Mouse (Mus musculus) MEL (cell line): Measurements from ENCODE around the gene Slc6a9. TPM values are rescaled to one million over a fixed set of nuclear protein-coding genes. Genes with fewer than 3 reads are reported as not detected.
A peak's percentile ranks its signal among the peaks of the same experiment; 100 is the strongest.

Source experiments
- DNase-seq: peaks from one replicate; pipeline ENCODE4 v3.0.0; 2011; ENCODE audit warnings: low read depth, low spot score
- H3K27ac ChIP-seq: 2 replicates; pipeline ENCODE4 v1.5.1; 2012; ENCODE audit warnings: low read depth, mild to moderate bottlenecking, control low read depth, low read length, moderate library complexity; ENCODE audit not compliant: control insufficient read depth
- H3K27me3 ChIP-seq, 2 experiments: fragments of 150-350 bp in 1 of 2; sonication (generic) in 1 of 2; 2 replicates each; pipeline ENCODE4 v1.6.1; 2012; ENCODE audit warnings: low read length in 2 of 2, mild to moderate bottlenecking in 2 of 2, improper control_type of control experiment in 1 of 2, moderate library complexity in 1 of 2; ENCODE audit not compliant: insufficient read depth in 2 of 2, control insufficient read depth in 1 of 2
- H3K36me3 ChIP-seq, 2 experiments: 2 replicates each; pipeline ENCODE4 v1.6.1; 2012 to 2014; ENCODE audit warnings: low read length in 2 of 2, improper control_type of control experiment in 1 of 2, inconsistent platforms in 1 of 2, mild to moderate bottlenecking in 1 of 2; ENCODE audit not compliant: insufficient read depth in 2 of 2, control insufficient read depth in 1 of 2
- H3K4me1 ChIP-seq, 2 experiments: fragments of 150-350 bp in 1 of 2; sonication (generic) in 1 of 2; 2 replicates each; pipeline ENCODE4 v1.6.1; 2012; ENCODE audit warnings: low read length in 2 of 2, improper control_type of control experiment in 1 of 2, mild to moderate bottlenecking in 1 of 2; ENCODE audit not compliant: insufficient read depth in 2 of 2, control insufficient read depth in 1 of 2
- H3K4me3 ChIP-seq, 2 experiments: fragments of 150-350 bp in 1 of 2; sonication (generic) in 1 of 2; 2 replicates each; pipeline ENCODE4 v1.5.1; 2012; ENCODE audit warnings: low read depth in 2 of 2, low read length in 2 of 2, mild to moderate bottlenecking in 2 of 2, moderate library complexity in 2 of 2, control low read depth in 1 of 2, improper control_type of control experiment in 1 of 2; ENCODE audit not compliant: control insufficient read depth in 1 of 2, insufficient read depth in 1 of 2
- H3K79me2 ChIP-seq: 2 replicates; pipeline ENCODE4 v1.6.1; 2012; ENCODE audit warnings: mild to moderate bottlenecking, low read length, moderate library complexity; ENCODE audit not compliant: control insufficient read depth, poor library complexity, insufficient read depth
- H3K9ac ChIP-seq: 2 replicates; pipeline ENCODE4 v1.6.1; 2012; ENCODE audit warnings: low read depth, mild to moderate bottlenecking, control low read depth, low read length, moderate library complexity; ENCODE audit not compliant: control insufficient read depth, poor library complexity, severe bottlenecking
- H3K9me3 ChIP-seq: fragments of 150-350 bp; sonication (generic); replicated peaks from 2 replicates; pipeline ENCODE4 v1.6.1; 2012; ENCODE audit warnings: mild to moderate bottlenecking, low read length, improper control_type of control experiment, moderate library complexity; ENCODE audit not compliant: insufficient read depth
- CTCF ChIP-seq, 3 experiments: IDR thresholded peaks in 2 of 3; conservative IDR thresholded peaks in 1 of 3; 2 replicates each; pipeline ENCODE4 v1.5.1; 2011 to 2012; ENCODE audit warnings: low read length in 3 of 3, low read depth in 2 of 3, mild to moderate bottlenecking in 2 of 3, improper control_type of control experiment in 1 of 3, inconsistent platforms in 1 of 3, mixed read lengths in 1 of 3, moderate library complexity in 1 of 3; ENCODE audit not compliant: control insufficient read depth in 1 of 3, insufficient read depth in 1 of 3, poor library complexity in 1 of 3, severe bottlenecking in 1 of 3
- E2F4 ChIP-seq: IDR thresholded peaks from 2 replicates; pipeline ENCODE4 v1.6.1; 2011; ENCODE audit warnings: low read depth, low read length, improper control_type of control experiment, borderline replicate concordance
- ELF1 ChIP-seq: IDR thresholded peaks from 2 replicates; pipeline ENCODE4 v1.6.1; 2014; ENCODE audit warnings: low read depth, mild to moderate bottlenecking, inconsistent platforms, low read length, improper control_type of control experiment, moderate library complexity
- EP300 ChIP-seq, 2 experiments: IDR thresholded peaks; 2 replicates each; pipeline ENCODE4 v1.6.1; 2011; ENCODE audit warnings: improper control_type of control experiment in 2 of 2, low read length in 2 of 2, low read depth in 1 of 2, mild to moderate bottlenecking in 1 of 2
- ETS1 ChIP-seq: IDR thresholded peaks from 2 replicates; pipeline ENCODE4 v1.6.1; 2012; ENCODE audit warnings: low read depth, mild to moderate bottlenecking, inconsistent platforms, low read length, improper control_type of control experiment, moderate library complexity
- GATA1 ChIP-seq: IDR thresholded peaks from 2 replicates; pipeline ENCODE4 v1.6.1; 2011; ENCODE audit warnings: low read depth, low read length, improper control_type of control experiment
- HCFC1 ChIP-seq: IDR thresholded peaks from 2 replicates; pipeline ENCODE4 v1.6.1; 2012; ENCODE audit warnings: low read depth, mild to moderate bottlenecking, inconsistent platforms, low read length, improper control_type of control experiment, moderate library complexity
- JUND ChIP-seq: IDR thresholded peaks from 2 replicates; pipeline ENCODE4 v1.6.1; 2011; ENCODE audit warnings: low read depth, mild to moderate bottlenecking, improper control_type of control experiment, low read length
- KAT2A ChIP-seq: conservative IDR thresholded peaks from 2 replicates; pipeline ENCODE4 v1.6.1; 2012; ENCODE audit warnings: low read depth, low read length, improper control_type of control experiment, inconsistent platforms
- MAX ChIP-seq: IDR thresholded peaks from 2 replicates; pipeline ENCODE4 v1.6.1; 2011; ENCODE audit warnings: low read length, improper control_type of control experiment
- MAZ ChIP-seq: IDR thresholded peaks from 2 replicates; pipeline ENCODE4 v1.6.1; 2012; ENCODE audit warnings: low read depth, mild to moderate bottlenecking, inconsistent platforms, low read length, improper control_type of control experiment
- MEF2A ChIP-seq: IDR thresholded peaks from 2 replicates; pipeline ENCODE4 v1.6.1; 2014; ENCODE audit warnings: low read depth, mild to moderate bottlenecking, inconsistent platforms, low read length, improper control_type of control experiment; ENCODE audit not compliant: poor library complexity, insufficient replicate concordance, severe bottlenecking; ENCODE audit errors: extremely low read depth
- MYB ChIP-seq: IDR thresholded peaks from 2 replicates; pipeline ENCODE4 v1.6.1; 2011; ENCODE audit warnings: mild to moderate bottlenecking, low read depth, low read length, improper control_type of control experiment
- NELFE ChIP-seq: IDR thresholded peaks from 2 replicates; pipeline ENCODE4 v1.6.1; 2011; ENCODE audit warnings: low read depth, low read length, improper control_type of control experiment
- POLR2A ChIP-seq, 2 experiments: IDR thresholded peaks; 2 replicates each; pipeline ENCODE4 v1.6.1; 2011 to 2012; ENCODE audit warnings: low read length in 2 of 2, mild to moderate bottlenecking in 2 of 2, control low read depth in 1 of 2, improper control_type of control experiment in 1 of 2, low read depth in 1 of 2, moderate library complexity in 1 of 2; ENCODE audit not compliant: control insufficient read depth in 1 of 2, insufficient read depth in 1 of 2, poor library complexity in 1 of 2
- POLR2AphosphoS5 ChIP-seq: IDR thresholded peaks from 2 replicates; pipeline ENCODE4 v1.6.1; 2012; ENCODE audit warnings: low read depth, borderline replicate concordance, mild to moderate bottlenecking, inconsistent platforms, low read length, moderate library complexity, mixed read lengths
- SIN3A ChIP-seq: IDR thresholded peaks from 2 replicates; pipeline ENCODE4 v1.6.1; 2012; ENCODE audit warnings: low read length, improper control_type of control experiment, inconsistent platforms
- TBP ChIP-seq: IDR thresholded peaks from 2 replicates; pipeline ENCODE4 v1.8.0; 2011; ENCODE audit warnings: low read depth, low read length, improper control_type of control experiment
- TCF12 ChIP-seq: IDR thresholded peaks from 2 replicates; pipeline ENCODE4 v1.6.1; 2014; ENCODE audit warnings: low read depth, mild to moderate bottlenecking, inconsistent platforms, low read length, improper control_type of control experiment, moderate library complexity
- UBTF ChIP-seq: IDR thresholded peaks from 2 replicates; pipeline ENCODE4 v1.6.1; 2012; ENCODE audit warnings: low read depth, mild to moderate bottlenecking, inconsistent platforms, low read length, improper control_type of control experiment, moderate library complexity, borderline replicate concordance; ENCODE audit not compliant: insufficient read depth
- USF1 ChIP-seq: IDR thresholded peaks from 2 replicates; pipeline ENCODE4 v1.6.1; 2014; ENCODE audit warnings: low read depth, mild to moderate bottlenecking, inconsistent platforms, low read length, improper control_type of control experiment, moderate library complexity
- USF2 ChIP-seq, 2 experiments: IDR thresholded peaks; 2 replicates each; pipeline ENCODE4 v1.6.1; 2011 to 2012; ENCODE audit warnings: improper control_type of control experiment in 2 of 2, low read length in 2 of 2, borderline replicate concordance in 1 of 2, inconsistent platforms in 1 of 2, low read depth in 1 of 2, mild to moderate bottlenecking in 1 of 2; ENCODE audit not compliant: insufficient read depth in 1 of 2
- ZC3H11A ChIP-seq: IDR thresholded peaks from 2 replicates; pipeline ENCODE4 v1.6.1; 2012; ENCODE audit warnings: low read depth, mild to moderate bottlenecking, inconsistent platforms, low read length, improper control_type of control experiment
- ZMIZ1 ChIP-seq: IDR thresholded peaks from 2 replicates; pipeline ENCODE4 v1.6.1; 2012; ENCODE audit warnings: low read depth, mild to moderate bottlenecking, inconsistent platforms, low read length, improper control_type of control experiment, moderate library complexity
- ZNF384 ChIP-seq: IDR thresholded peaks from 2 replicates; pipeline ENCODE4 v1.6.1; 2012; ENCODE audit warnings: low read depth, mild to moderate bottlenecking, inconsistent platforms, low read length, improper control_type of control experiment
- polyA plus RNA-seq, 2 experiments: library from polyadenylated mRNA; stranded (reverse) in 1 of 2; unstranded in 1 of 2; fragments of >175 nt in 1 of 2; fragments of >200 nt in 1 of 2; gene quantifications; 2 replicates each; pipeline versions ENCODE4 v1.2.1 to v1.2.4; 2012; ENCODE audit warnings: low replicate concordance in 2 of 2, low read depth in 1 of 2; ENCODE audit not compliant: insufficient read length in 2 of 2, insufficient read depth in 1 of 2, missing spikeins in 1 of 2
- total RNA-seq: library from RNA; depleted of rRNA; stranded (reverse); fragments of 300-350 nt; gene quantifications from 2 replicates; pipeline ENCODE4 v1.2.3, GENCODE M21; 2012

The Slc6a9 gene
- total and polyA plus RNA-seq, 3 experiments = 3.2 to 21.2 TPM; not detected in 1

DNA sequence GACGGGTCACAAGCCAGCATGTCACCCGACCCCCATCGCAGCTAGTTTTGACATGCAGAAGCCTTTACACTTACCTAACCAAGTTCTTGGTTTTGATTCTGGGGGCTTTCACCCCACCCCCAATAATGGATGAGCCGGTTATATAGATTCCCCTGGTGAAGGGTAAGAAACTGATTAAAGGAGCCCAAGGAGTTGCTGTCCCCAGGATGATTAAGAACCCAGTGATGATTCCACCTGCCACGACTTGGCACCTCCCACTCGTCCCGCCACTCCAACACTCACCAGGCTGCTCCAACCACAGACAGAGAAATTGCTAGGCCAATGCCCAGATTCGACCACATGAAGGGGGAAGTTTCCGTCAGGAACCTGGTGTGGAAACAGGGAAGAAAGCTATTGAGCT, 51.7 kb downstream of the Slc6a9 start:
- Histone ChIP-seq H3K27me3 (no peaks in the 10 kb centered on the region), H3K79me2 (peaks cover 17% of the 10 kb centered on the region), H3K4me1 (peaks cover 0 to 13% of the 10 kb centered on the region in 2 experiments; a peak in 3 of 4 replicates), H3K9ac (peak overlapping the region; percentile 93), H3K27ac (no peak overlapping the region; the same call in 1 of the 2 replicates), H3K9me3 (no peaks in the 10 kb centered on the region), H3K4me3 (peak overlapping the region; percentile 59 to 90; a peak in 3 of 4 replicates), H3K36me3 (peaks cover 0 to 3% of the 10 kb centered on the region in 2 experiments; a peak in 3 of 4 replicates)
- DNase-seq = no peak
- TF ChIP-seq MAZ (no peak), CTCF (IDR thresholded peaks at IDR 0.05 in 2 of 3, conservative IDR thresholded peaks at IDR 0.05 in 1 of 3; ENCODE audit: control insufficient read depth in 1 of 3, insufficient read depth in 1 of 3, low read depth in 2 of 3, low read length in 3 of 3, poor library complexity in 1 of 3, severe bottlenecking in 1 of 3) (no peak), NELFE (no peak), GATA1 (no peak), JUND (no peak)

DNA sequence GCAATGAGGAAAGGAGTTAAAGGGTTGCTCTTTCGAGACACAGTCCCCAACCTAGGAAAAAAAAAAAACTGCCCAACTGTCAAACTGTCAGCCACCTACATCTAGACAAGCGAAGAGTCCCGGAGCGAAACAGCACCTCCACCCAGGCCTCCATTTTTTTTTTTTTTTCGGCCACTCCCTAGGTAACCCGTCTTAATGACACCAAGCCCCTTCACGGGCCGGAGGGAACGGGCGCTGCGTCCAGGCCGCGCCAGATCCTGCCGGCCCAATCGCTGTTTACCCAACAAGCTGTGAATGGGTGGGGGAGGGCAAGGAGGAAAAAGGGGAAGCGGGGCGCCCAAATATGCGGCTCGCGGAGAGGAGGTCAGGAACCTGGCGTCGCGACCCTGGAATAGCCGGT, 52.3 kb downstream of the Slc6a9 start:
- H3K36me3 ChIP-seq = peaks cover 0 to 3% of the 10 kb centered on the region in 2 experiments; a peak in 3 of 4 replicates

DNA sequence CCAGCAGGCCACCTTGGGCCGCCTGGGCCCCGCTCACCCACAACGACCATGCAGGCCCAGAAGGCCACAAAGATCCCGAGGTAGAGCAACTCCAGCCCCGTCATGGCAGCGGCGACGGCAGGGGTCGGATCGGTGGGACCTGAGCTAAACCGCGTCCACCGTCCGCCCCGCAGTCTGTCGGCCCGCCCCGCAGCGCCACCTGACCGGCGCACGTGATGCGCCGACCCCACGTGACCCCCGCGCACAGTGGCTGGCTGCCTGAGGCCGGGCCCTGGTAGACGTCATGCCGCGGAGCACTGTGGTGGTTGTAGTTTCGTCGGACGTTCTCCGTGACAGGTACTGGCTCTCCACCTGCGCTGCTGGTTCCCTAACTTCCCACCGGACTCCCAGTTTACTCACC, 52.8 kb downstream of the Slc6a9 start, which contains the start of gene Atp6v0b:
TSS of gene Atp6v0b (minus strand) at position 201 of the 400 bp plus-strand sequence.
- peaks cover 0 to 15% of the 10 kb centered on the region in 2 experiments; a peak in 3 of 4 replicates for H3K4me1 ChIP-seq
- peak within 1 kb of the TSS; percentile 93 for H3K9ac ChIP-seq
- DNase-seq = peak; percentile 92
- H3K27me3 ChIP-seq = no peaks in the 10 kb centered on the region
- H3K79me2 ChIP-seq = peaks cover 25% of the 10 kb centered on the region
- H3K36me3 ChIP-seq = peaks cover 0 to 3% of the 10 kb centered on the region in 2 experiments; a peak in 3 of 4 replicates
- peak within 1 kb of the TSS; percentile 60 to 90 for H3K4me3 ChIP-seq
- H3K27ac ChIP-seq = peak within 1 kb of the TSS; percentile 62
- no peaks in the 10 kb centered on the region for H3K9me3 ChIP-seq
- TF ChIP-seq TBP = no peak
- TF ChIP-seq E2F4 = no peak
- TF ChIP-seq HCFC1 = peak; percentile 99
- no peak for TF ChIP-seq MYB
- TF ChIP-seq CTCF (IDR thresholded peaks at IDR 0.05 in 2 of 3, conservative IDR thresholded peaks at IDR 0.05 in 1 of 3; ENCODE audit: control insufficient read depth in 1 of 3, insufficient read depth in 1 of 3, low read depth in 2 of 3, low read length in 3 of 3, poor library complexity in 1 of 3, severe bottlenecking in 1 of 3) = 0 out of 6 replicates have a peak, but pooled peaks of 1 of the 3 experiments have one; percentile 0
- TF ChIP-seq USF1 = peak; percentile 99
- peak; percentile 56 to 81; a peak in 3 of 4 replicates for TF ChIP-seq POLR2A (IDR thresholded peaks at IDR 0.05; ENCODE audit: control insufficient read depth in 1 of 2, insufficient read depth in 1 of 2, low read depth in 1 of 2, low read length in 2 of 2, poor library complexity in 1 of 2)
- TF ChIP-seq UBTF = no peak
- peak; percentile 98 to 100 for TF ChIP-seq USF2 (IDR thresholded peaks at IDR 0.05; ENCODE audit: borderline replicate concordance in 1 of 2, insufficient read depth in 1 of 2, low read depth in 1 of 2, low read length in 2 of 2)
- TF ChIP-seq ETS1 = peak; percentile 64; the same call in 1 of the 2 replicates
- TF ChIP-seq ELF1 = peak; percentile 68
- TF ChIP-seq POLR2AphosphoS5 = no peak
- no peak for TF ChIP-seq ZC3H11A
- TF ChIP-seq SIN3A = peak; percentile 93
- TF ChIP-seq MAX = peak; percentile 99
- peak; percentile 90 for TF ChIP-seq KAT2A
- no peak for TF ChIP-seq MEF2A

More for the DNA sequence above, 52.3 kb downstream of the Slc6a9 start:
- TF ChIP-seq USF1 (no peak), ZNF384 (peak; percentile 82), MAX (no peak), EP300 (IDR thresholded peaks at IDR 0.05; ENCODE audit: low read depth in 1 of 2, low read length in 2 of 2) (peak in 1 of 2 experiments; percentile 8; a peak in 1 of 4 replicates), TCF12 (no peak; the same call in 1 of the 2 replicates), MYB (no peak; the same call in 1 of the 2 replicates), ZC3H11A (no peak), ETS1 (0 out of 2 replicates have a peak, but pooled peaks have one; percentile 43), ZMIZ1 (0 out of 2 replicates have a peak, but pooled peaks have one; percentile 6)
- TF ChIP-seq, all 39 proteins: peak for 4
- H3K4me3 ChIP-seq = peak overlapping the region; percentile 59 to 90
- peak overlapping the region; percentile 62 for H3K27ac ChIP-seq
- peak overlapping the region; percentile 93 for H3K9ac ChIP-seq
- peaks cover 0 to 15% of the 10 kb centered on the region in 2 experiments; a peak in 3 of 4 replicates for H3K4me1 ChIP-seq
- no peaks in the 10 kb centered on the region for H3K27me3 ChIP-seq
- H3K9me3 ChIP-seq = no peaks in the 10 kb centered on the region
- DNase-seq = peak; percentile 76
- H3K79me2 ChIP-seq = peaks cover 24% of the 10 kb centered on the region
